ENCODE assay signal across 18 mouse cellular contexts in the genomic region with DNA sequence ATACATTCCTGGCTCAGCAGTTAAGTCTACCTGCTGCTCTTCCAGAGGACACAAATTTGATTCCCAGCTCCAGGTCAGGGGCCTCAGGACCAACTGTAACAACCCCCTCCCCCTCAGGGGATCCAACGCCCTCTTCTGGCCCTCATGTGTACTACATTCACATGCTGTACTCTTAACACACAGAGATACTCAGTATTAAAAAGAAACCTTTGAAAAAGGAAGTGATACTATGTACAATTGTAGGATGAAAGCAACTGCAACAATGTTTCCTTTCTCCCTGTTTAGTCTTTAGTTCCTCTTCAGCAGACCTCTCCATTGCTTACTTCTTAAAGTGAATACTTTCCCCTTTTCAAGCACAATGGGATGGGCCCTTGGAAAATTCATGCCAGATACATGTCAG. TPM values are rescaled to one million over a fixed set of nuclear protein-coding genes. Genes with fewer than 3 reads are reported as not detected.
DNase-seq lines count a peak whose midpoint lies in the region; ATAC-seq and TF ChIP-seq lines count a peak whose summit lies in the region.
"Had no signal": no experiment of that assay in that cellular context is flagged by ENCODE, and none has a peak within 500 bp of the region (broad histone marks: within the 10 kb centered on the region; RNA-seq: fewer than 3 reads in every experiment).

No protein-coding gene starts in this region.

- H3K36me3 ChIP-seq in intestine, postnatal 0 days (ENCODE audit: control insufficient read depth, insufficient read depth) = no peaks in the 10 kb centered on the region
- no peaks in the 10 kb centered on the region for H3K36me3 ChIP-seq in intestine, embryonic 16.5 days (ENCODE audit: control insufficient read depth, insufficient read depth, low read length)
- H3K36me3 ChIP-seq in spleen, adult 2 months (ENCODE audit: control insufficient read depth, insufficient read depth, low read length) = no peaks in the 10 kb centered on the region; the same call in 1 of the 2 replicates
- no peaks in the 10 kb centered on the region for H3K36me3 ChIP-seq in splenic B cell, adult 2 months (ENCODE audit: control insufficient read depth, insufficient read depth, low read length, poor library complexity, severe bottlenecking)
- H3K36me3 ChIP-seq: embryonic facial prominence, embryonic 12.5 days; forebrain, embryonic 10.5 days; heart, embryonic 10.5 days; limb, embryonic 13.5 days; midbrain, embryonic 12.5 days had no signal

- DNase-seq in spleen, adult 2 months (ENCODE audit: low read depth in 1 of 2, low spot score in 2 of 2) = no peak
- DNase-seq in spleen, postnatal 10 days (ENCODE audit: low spot score in 2 of 2) = no peak
- DNase-seq in splenic B cell, adult 2 months (ENCODE audit: low read depth, low spot score) = peak; percentile 44
- DNase-seq in embryo, embryonic 10 days (ENCODE audit: low spot score) = no peak
- DNase-seq: cerebellum, postnatal 14 days; heart, postnatal 4 days; kidney, postnatal 36 days; layer of hippocampus, postnatal 36 days; right cerebral cortex, postnatal 4 days had no signal

- ATAC-seq in intestine, postnatal 0 days = no peak
- no peak for ATAC-seq in intestine, embryonic 16.5 days
- no peak for ATAC-seq in inflammation-experienced regulatory T-cells, adult 6 months

- WGBS in intestine, postnatal 0 days = 42% methylated on average over 1 of the region's 1 CpGs
- 24% methylated on average over 1 of the region's 1 CpGs for WGBS in intestine, embryonic 16.5 days
- WGBS in spleen, adult 2 months = 33% methylated on average over 1 of the region's 1 CpGs
- 28% methylated on average over 1 of the region's 1 CpGs for WGBS in bone marrow, adult 2 months

- H3K9me3 ChIP-seq in intestine, postnatal 0 days (ENCODE audit: control insufficient read depth) = no peaks in the 10 kb centered on the region
- no peaks in the 10 kb centered on the region for H3K9me3 ChIP-seq in intestine, embryonic 16.5 days (ENCODE audit: control insufficient read depth, low read length)
- H3K9me3 ChIP-seq: embryonic facial prominence, embryonic 12.5 days; forebrain, embryonic 10.5 days; heart, embryonic 10.5 days; limb, embryonic 13.5 days; midbrain, embryonic 12.5 days had no signal

- no peaks in the 10 kb centered on the region for H3K4me1 ChIP-seq in intestine, postnatal 0 days (replicated peaks; ENCODE audit: control insufficient read depth, insufficient read depth, low read length)
- H3K4me1 ChIP-seq in intestine, embryonic 16.5 days (ENCODE audit: control insufficient read depth, insufficient read depth, low read length) = no peaks in the 10 kb centered on the region
- no peaks in the 10 kb centered on the region for H3K4me1 ChIP-seq in spleen, adult 2 months (ENCODE audit: control insufficient read depth, insufficient read depth, insufficient read length)
- no peaks in the 10 kb centered on the region for H3K4me1 ChIP-seq in bone marrow, adult 2 months (ENCODE audit: control insufficient read depth, insufficient read depth, low read length)
- H3K4me1 ChIP-seq: embryonic facial prominence, embryonic 12.5 days had no signal

- no peak for TF ChIP-seq POLR2A in spleen, adult 2 months (IDR thresholded peaks at IDR 0.05; ENCODE audit: low read depth, low read length)
- TF ChIP-seq POLR2A in bone marrow, adult 2 months (IDR thresholded peaks at IDR 0.05; ENCODE audit: borderline replicate concordance, control insufficient read depth, low read depth, low read length) = no peak

- H3K27me3 ChIP-seq in intestine, postnatal 0 days (replicated peaks; ENCODE audit: control insufficient read depth, insufficient read depth, low read length) = no peaks in the 10 kb centered on the region
- H3K27me3 ChIP-seq in intestine, embryonic 16.5 days (replicated peaks; ENCODE audit: control insufficient read depth, insufficient read depth, low read length) = no peaks in the 10 kb centered on the region
- H3K27me3 ChIP-seq in spleen, adult 2 months (ENCODE audit: control insufficient read depth, insufficient read depth, low read length) = no peaks in the 10 kb centered on the region
- no peaks in the 10 kb centered on the region for H3K27me3 ChIP-seq in splenic B cell, adult 2 months (ENCODE audit: control insufficient read depth, insufficient read depth, low read length, poor library complexity, severe bottlenecking)
- H3K27me3 ChIP-seq: embryonic facial prominence, embryonic 12.5 days had no signal

- no peak overlapping the region for H3K4me3 ChIP-seq in intestine, postnatal 0 days (ENCODE audit: low read depth, low read length)
- no peak overlapping the region for H3K4me3 ChIP-seq in intestine, embryonic 16.5 days (ENCODE audit: low read length)
- no peak overlapping the region for H3K4me3 ChIP-seq in spleen, adult 2 months (ENCODE audit: extremely low read depth, insufficient read depth, insufficient read length)
- H3K4me3 ChIP-seq in bone marrow, adult 2 months (replicated peaks; ENCODE audit: control insufficient read depth, low read depth, low read length) = no peak overlapping the region
- H3K4me3 ChIP-seq: embryonic facial prominence, embryonic 12.5 days; forebrain, embryonic 10.5 days; heart, embryonic 10.5 days; limb, embryonic 13.5 days; midbrain, embryonic 12.5 days had no signal

- no peak overlapping the region for H3K9ac ChIP-seq in intestine, postnatal 0 days (ENCODE audit: low read depth, low read length)
- H3K9ac ChIP-seq in intestine, embryonic 16.5 days (ENCODE audit: low read depth, low read length) = no peak overlapping the region
- H3K9ac ChIP-seq: embryonic facial prominence, embryonic 12.5 days; limb, embryonic 13.5 days; midbrain, embryonic 12.5 days had no signal

- no peak overlapping the region for H3K4me2 ChIP-seq in intestine, postnatal 0 days (replicated peaks; ENCODE audit: low read depth)
- H3K4me2 ChIP-seq in intestine, embryonic 16.5 days (ENCODE audit: low read depth, low read length) = no peak overlapping the region
- H3K4me2 ChIP-seq: embryonic facial prominence, embryonic 12.5 days; limb, embryonic 13.5 days; midbrain, embryonic 12.5 days had no signal

- peak; percentile 45 for TF ChIP-seq CTCF in intestine, postnatal 0 days (IDR thresholded peaks at IDR 0.05; ENCODE audit: low read depth)
- TF ChIP-seq CTCF in spleen, adult 2 months (IDR thresholded peaks at IDR 0.05; ENCODE audit: extremely low read depth, insufficient read depth, insufficient read length, insufficient replicate concordance) = no peak
- 0 out of 2 replicates have a peak, but pooled peaks have one; percentile 18 for TF ChIP-seq CTCF in bone marrow, adult 2 months (IDR thresholded peaks at IDR 0.05; ENCODE audit: control insufficient read depth, insufficient read depth, low read length)

- H3K27ac ChIP-seq in intestine, postnatal 0 days (ENCODE audit: low read depth, low read length) = no peak overlapping the region
- no peak overlapping the region for H3K27ac ChIP-seq in intestine, embryonic 16.5 days (ENCODE audit: low read length)
- 0 out of 2 replicates have a peak overlapping the region, but pooled peaks have one; percentile 27 for H3K27ac ChIP-seq in spleen, adult 2 months (ENCODE audit: insufficient read depth, low read length)
- no peak overlapping the region; the same call in 1 of the 2 replicates for H3K27ac ChIP-seq in bone marrow, adult 2 months (ENCODE audit: control insufficient read depth, insufficient read depth, low read depth, low read length, poor library complexity)
- H3K27ac ChIP-seq: embryonic facial prominence, embryonic 12.5 days; forebrain, embryonic 10.5 days; heart, embryonic 10.5 days; limb, embryonic 13.5 days; midbrain, embryonic 12.5 days had no signal

RNA-seq across cellular contexts. Expression of a gene that starts 52.4 kb away (rescaled TPM):
- polyA plus RNA-seq in intestine, postnatal 0 days (2015; fragmentation: Nextera tagmentation; extraction: Ambion mirVana) = 8.5 and 9.6 TPM in 2 replicates
- polyA plus RNA-seq in intestine, embryonic 16.5 days (2015; fragmentation: Nextera tagmentation; extraction: Ambion mirVana) = 8.8 and 11.1 TPM in 2 replicates
- polyA plus RNA-seq in spleen, adult 2 months (2012; rRNA removed) = 2.8 and 5.0 TPM in 2 replicates
- polyA plus RNA-seq in bone marrow, adult 2 months (2011; ENCODE audit: insufficient read depth, insufficient read length, low replicate concordance, missing spikeins) = 4.0 and 8.6 TPM in 2 replicates
- polyA plus RNA-seq in inflammation-experienced regulatory T-cells, adult 6 months (2017; shearing (Covaris generic)) = 1 to 10 TPM; 2.9 to 4.1 (median 3.7) TPM
